Mouse (Mus musculus) megakaryocyte, adult 5-6 weeks (primary cell): ENCODE measurements around the gene Tuba4a. TPM values are rescaled to one million over a fixed set of nuclear protein-coding genes. Genes with fewer than 3 reads are reported as not detected.
"Not testable (repeated sequence)": the region's sequence is repeated elsewhere in the genome, so short reads cannot be mapped to it uniquely, and the experiment has no call there.

ENCODE experiments used
- ATAC-seq: 2 replicates; pipeline ENCODE4 v1.8.0; 2016; ENCODE audit warnings: mild to moderate bottlenecking, inconsistent platforms; ENCODE audit not compliant: poor library complexity, severe bottlenecking
- total RNA-seq, 2 experiments: library from RNA; stranded (forward) in 1 of 2; stranded (reverse) in 1 of 2; fragments of 153-499, 151-499 nt in 1 of 2; fragments of 221-1000, 200-1000 nt in 1 of 2; gene quantifications; 2 replicates each; pipeline versions ENCODE4 v1.2.3 to v1.2.4; 2015 to 2017

Tuba4a gene
- total RNA-seq, 2 experiments from 2014 or later: 160 to 391 TPM

GRCm38 (mm10) chr1:75236117-75237050 is 16.7 kb upstream of the Tuba4a start, which contains the start of gene Dnajb2:
Gene Dnajb2, plus strand, starts transcription at chr1:75236406.
- ATAC-seq: peak; percentile 85

- ATAC-seq: peak; percentile 70
Measured at GRCm38 (mm10) chr1:75234606-75235005, 14.9 kb upstream of the Tuba4a start.

GRCm38 (mm10) chr1:75232489-75232888 is 12.8 kb upstream of the Tuba4a start:
- ATAC-seq: not testable (repeated sequence)

- ATAC-seq: no peak
Measured at GRCm38 (mm10) chr1:75231664-75232152, 12.0 kb upstream of the Tuba4a start, which contains the start of gene A630095N17Rik. Gene A630095N17Rik, minus strand, starts transcription at chr1:75232102.

GRCm38 (mm10) chr1:75231224-75231623 is 11.6 kb upstream of the Tuba4a start:
- no peak for ATAC-seq

GRCm38 (mm10) chr1:75230335-75230994 is 10.8 kb upstream of the Tuba4a start:
- ATAC-seq: peak; percentile 59

GRCm38 (mm10) chr1:75229158-75229557 is 9.5 kb upstream of the Tuba4a start:
- ATAC-seq: no peak

- no peak for ATAC-seq
Measured at GRCm38 (mm10) chr1:75227653-75228052, 8.0 kb upstream of the Tuba4a start.

- ATAC-seq: no peak
Measured at GRCm38 (mm10) chr1:75226138-75226537, 6.5 kb upstream of the Tuba4a start.

- no peak for ATAC-seq
Measured at GRCm38 (mm10) chr1:75225473-75225872, 5.8 kb upstream of the Tuba4a start.

GRCm38 (mm10) chr1:75223532-75223931 is 3.9 kb upstream of the Tuba4a start:
- peak; percentile 20; the same call in 1 of the 2 replicates for ATAC-seq

GRCm38 (mm10) chr1:75222926-75223325 is 3.3 kb upstream of the Tuba4a start:
- no peak for ATAC-seq

GRCm38 (mm10) chr1:75221538-75221937 is 1.9 kb upstream of the Tuba4a start:
- no peak for ATAC-seq

- peak; percentile 77 for ATAC-seq
Measured at GRCm38 (mm10) chr1:75219078-75219477, 587 bp downstream of the Tuba4a start.

- peak; percentile 42 for ATAC-seq
Measured at GRCm38 (mm10) chr1:75218227-75219001, 1.3 kb downstream of the Tuba4a start.

GRCm38 (mm10) chr1:75217893-75218226 is 1.8 kb downstream of the Tuba4a start:
- ATAC-seq: no peak

GRCm38 (mm10) chr1:75216797-75217585 is 2.7 kb downstream of the Tuba4a start:
- no peak for ATAC-seq

GRCm38 (mm10) chr1:75215785-75216184 is 3.9 kb downstream of the Tuba4a start:
- ATAC-seq: no peak

GRCm38 (mm10) chr1:75214886-75215285 is 4.8 kb downstream of the Tuba4a start:
- no peak for ATAC-seq

GRCm38 (mm10) chr1:75214442-75214841 is 5.2 kb downstream of the Tuba4a start:
- ATAC-seq: no peak
